Comparison of ENCODE assay signal across 17 mouse cellular contexts in genomic region chr11:76338656-76339055, GRCm38 (mm10).
DNase-seq lines count a peak whose midpoint lies in the region; ATAC-seq and TF ChIP-seq lines count a peak whose summit lies in the region.
"Had no signal": no experiment of that assay in that cellular context is flagged by ENCODE, and none has a peak within 500 bp of the region (broad histone marks: within the 10 kb centered on the region; RNA-seq: fewer than 3 reads in every experiment).

No protein-coding gene starts in this region.

- no peak overlapping the region for H3K4me3 ChIP-seq in lung, embryonic 14.5 days (ENCODE audit: low read depth, low read length)
- H3K4me3 ChIP-seq in embryonic facial prominence, embryonic 14.5 days (ENCODE audit: low read depth, low read length), result no peak overlapping the region
- H3K4me3 ChIP-seq in stomach, embryonic 16.5 days (replicated peaks; ENCODE audit: low read length), result no peak overlapping the region
- H3K4me3 ChIP-seq: heart, embryonic 10.5 days; liver, embryonic 13.5 days; midbrain, embryonic 15.5 days had no signal

- ATAC-seq in lung, embryonic 14.5 days (ENCODE audit: insufficient read depth), result peak; percentile 16; the same call in 1 of the 2 replicates
- ATAC-seq in embryonic facial prominence, embryonic 14.5 days (ENCODE audit: low read depth), result no peak
- no peak for ATAC-seq in stomach, embryonic 16.5 days (ENCODE audit: insufficient read depth, low FRiP score)
- no peak for ATAC-seq in megakaryocyte progenitor cell, adult 5-6 weeks (replicated peaks; ENCODE audit: poor library complexity)
- ATAC-seq: CD4-positive, CD25-positive, alpha-beta regulatory T cell, adult 4 months; midbrain, embryonic 15.5 days had no signal

- H3K36me3 ChIP-seq in lung, embryonic 14.5 days (ENCODE audit: insufficient read depth), result no peaks in the 10 kb centered on the region
- H3K36me3 ChIP-seq in embryonic facial prominence, embryonic 14.5 days (ENCODE audit: control insufficient read depth, insufficient read depth, low read length), result no peaks in the 10 kb centered on the region
- H3K36me3 ChIP-seq in stomach, embryonic 16.5 days (ENCODE audit: control insufficient read depth, insufficient read depth, low read length), result no peaks in the 10 kb centered on the region
- H3K36me3 ChIP-seq: heart, embryonic 10.5 days; liver, embryonic 13.5 days; midbrain, embryonic 15.5 days had no signal

- DNase-seq in lung, embryonic 14.5 days, result peak; percentile 56
- DNase-seq in lung, postnatal 36 days, result no peak
- peak; percentile 55 for DNase-seq in cerebellum, adult 9-10 months
- DNase-seq in embryonic facial prominence, embryonic 14.5 days (ENCODE audit: low spot score), result no peak
- no peak for DNase-seq in adrenal gland, postnatal 14 days
- DNase-seq: adrenal gland, adult 2 months; gastrocnemius, postnatal 14 days; kidney, postnatal 25 days; layer of hippocampus, adult 9-11 months; liver, embryonic 13.5 days; lung, postnatal 4 days; right cerebral cortex, postnatal 4 days had no signal

- no peaks in the 10 kb centered on the region for H3K9me3 ChIP-seq in lung, embryonic 14.5 days (ENCODE audit: low read depth, low read length)
- H3K9me3 ChIP-seq in embryonic facial prominence, embryonic 14.5 days (ENCODE audit: control insufficient read depth, low read length), result no peaks in the 10 kb centered on the region
- no peaks in the 10 kb centered on the region for H3K9me3 ChIP-seq in stomach, embryonic 16.5 days (replicated peaks; ENCODE audit: control insufficient read depth, low read length)
- H3K9me3 ChIP-seq: heart, embryonic 10.5 days; liver, embryonic 13.5 days; midbrain, embryonic 15.5 days had no signal

- peak overlapping the region; percentile 59 for H3K27ac ChIP-seq in lung, embryonic 14.5 days (ENCODE audit: low read depth)
- peak overlapping the region; percentile 72 for H3K27ac ChIP-seq in embryonic facial prominence, embryonic 14.5 days (replicated peaks; ENCODE audit: low read depth, low read length)
- peak overlapping the region; percentile 64 for H3K27ac ChIP-seq in stomach, embryonic 16.5 days (ENCODE audit: low read length)
- H3K27ac ChIP-seq: heart, embryonic 10.5 days; liver, embryonic 13.5 days; midbrain, embryonic 15.5 days had no signal

- 46% methylated on average over 8 of the region's 8 CpGs for WGBS in lung, embryonic 14.5 days
- WGBS in embryonic facial prominence, embryonic 14.5 days, result 71% methylated on average over 8 of the region's 8 CpGs
- WGBS in stomach, embryonic 16.5 days, result 67% methylated on average over 8 of the region's 8 CpGs

- TF ChIP-seq CTCF in lung, embryonic 14.5 days (IDR thresholded peaks at IDR 0.05; ENCODE audit: low read depth), result no peak

- no peak overlapping the region for H3K9ac ChIP-seq in lung, embryonic 14.5 days
- H3K9ac ChIP-seq in embryonic facial prominence, embryonic 14.5 days (ENCODE audit: low read depth, low read length), result no peak overlapping the region
- H3K9ac ChIP-seq in stomach, embryonic 16.5 days (ENCODE audit: low read length), result no peak overlapping the region
- H3K9ac ChIP-seq: liver, embryonic 13.5 days; midbrain, embryonic 15.5 days had no signal

- no peaks in the 10 kb centered on the region for H3K27me3 ChIP-seq in lung, embryonic 14.5 days (ENCODE audit: insufficient read depth, low read length)
- H3K27me3 ChIP-seq in embryonic facial prominence, embryonic 14.5 days (replicated peaks; ENCODE audit: control insufficient read depth, insufficient read depth, low read length), result no peaks in the 10 kb centered on the region
- H3K27me3 ChIP-seq in stomach, embryonic 16.5 days (ENCODE audit: control insufficient read depth, insufficient read depth, low read length), result no peaks in the 10 kb centered on the region
- H3K27me3 ChIP-seq: liver, embryonic 13.5 days; midbrain, embryonic 15.5 days had no signal

- H3K4me1 ChIP-seq in lung, embryonic 14.5 days (ENCODE audit: insufficient read depth), result peaks cover 22% of the 10 kb centered on the region
- peaks cover 63% of the 10 kb centered on the region for H3K4me1 ChIP-seq in embryonic facial prominence, embryonic 14.5 days (ENCODE audit: control insufficient read depth, insufficient read depth, low read length)
- H3K4me1 ChIP-seq in stomach, embryonic 16.5 days (ENCODE audit: control insufficient read depth, insufficient read depth, low read length), result peaks cover 45% of the 10 kb centered on the region

- peak overlapping the region; percentile 20; the same call in 1 of the 2 replicates for H3K4me2 ChIP-seq in lung, embryonic 14.5 days
- no peak overlapping the region for H3K4me2 ChIP-seq in embryonic facial prominence, embryonic 14.5 days (ENCODE audit: low read depth, low read length)
- peak overlapping the region; percentile 14; the same call in 1 of the 2 replicates for H3K4me2 ChIP-seq in stomach, embryonic 16.5 days (ENCODE audit: low read depth, low read length)
- H3K4me2 ChIP-seq: liver, embryonic 13.5 days; midbrain, embryonic 15.5 days had no signal

Comparison
In these comparisons a context has a peak if more than half of its experiments do, and no peak if none do; other contexts are left out.
1. DNase-seq: peak in lung, embryonic 14.5 days (single experiment) and cerebellum, adult 9-10 months (single experiment); none in lung, postnatal 36 days (single experiment), embryonic facial prominence, embryonic 14.5 days (single experiment) and adrenal gland, postnatal 14 days (single experiment).
2. Peak in every context shown above with its lines, with median percentiles within 50 percentile points of each other: H3K27ac ChIP-seq.